Mouse (Mus musculus) megakaryocyte, embryonic 14.5 days (primary cell): ENCODE data around the gene Nr3c2. TPM values are rescaled to one million over a fixed set of nuclear protein-coding genes. Genes with fewer than 3 reads are reported as not detected.

Experiments used
- H3K27me3 ChIP-seq: replicated peaks from 2 replicates; pipeline ENCODE3; 2012; ENCODE audit warnings: inconsistent platforms
- H3K36me3 ChIP-seq: replicated peaks from 2 replicates; pipeline ENCODE3; 2012; ENCODE audit warnings: low read length, inconsistent platforms, mixed read lengths
- H3K4me1 ChIP-seq: 2 replicates; pipeline ENCODE4 v1.6.1; 2012; ENCODE audit warnings: inconsistent platforms
- H3K4me3 ChIP-seq: replicated peaks from 2 replicates; pipeline ENCODE3; 2012; ENCODE audit warnings: moderate library complexity, mild to moderate bottlenecking, inconsistent platforms
- H3K9me3 ChIP-seq: 2 replicates; pipeline ENCODE4 v1.6.1; 2012; ENCODE audit warnings: inconsistent platforms
- FLI1 ChIP-seq: IDR thresholded peaks from 2 replicates; pipeline ENCODE4 v1.6.1; 2012; ENCODE audit warnings: low read length, inconsistent platforms, mixed read lengths
- GATA1 ChIP-seq: IDR thresholded peaks from 3 replicates; pipeline ENCODE4 v1.6.1; 2012; ENCODE audit warnings: mixed read lengths, low read length, inconsistent platforms, borderline replicate concordance
- polyA plus RNA-seq: library from polyadenylated mRNA; stranded (reverse); fragments of >175 nt; gene quantifications from 2 replicates; pipeline ENCODE4 v1.2.3, GENCODE M21; 2012; ENCODE audit warnings: low replicate concordance; ENCODE audit not compliant: insufficient read depth

The Nr3c2 gene
- polyA plus RNA-seq, 1 experiment, result not detected

GRCm38 (mm10) chr8:77051399-77052275 is 152.4 kb downstream of the Nr3c2 start:
- Histone ChIP-seq H3K9me3 (peaks cover 19% of the 10 kb centered on the region; the same call in 1 of the 2 replicates), H3K36me3 (no peaks in the 10 kb centered on the region), H3K4me1 (no peaks in the 10 kb centered on the region), H3K4me3 (no peak overlapping the region), H3K27me3 (no peaks in the 10 kb centered on the region)
- TF ChIP-seq GATA1 (no peak), FLI1 (no peak)

GRCm38 (mm10) chr8:77055492-77056021 is 156.3 kb downstream of the Nr3c2 start:
- H3K4me3 ChIP-seq, result no peak overlapping the region
- H3K9me3 ChIP-seq, result peaks cover 19% of the 10 kb centered on the region; the same call in 1 of the 2 replicates
- H3K36me3 ChIP-seq, result no peaks in the 10 kb centered on the region
- H3K27me3 ChIP-seq, result no peaks in the 10 kb centered on the region
- H3K4me1 ChIP-seq, result no peaks in the 10 kb centered on the region
- no peak for TF ChIP-seq GATA1
- TF ChIP-seq FLI1, result no peak

GRCm38 (mm10) chr8:77056853-77057252 is 157.6 kb downstream of the Nr3c2 start:
- TF ChIP-seq GATA1, result no peak
- no peak for TF ChIP-seq FLI1
- Histone ChIP-seq H3K36me3 (no peaks in the 10 kb centered on the region), H3K27me3 (no peaks in the 10 kb centered on the region), H3K9me3 (0 out of 2 replicates have a peak, but pooled peaks cover 12% of the 10 kb centered on the region), H3K4me3 (no peak overlapping the region), H3K4me1 (no peaks in the 10 kb centered on the region)

- H3K4me3 ChIP-seq, result no peak overlapping the region
- no peak for TF ChIP-seq FLI1
- no peak for TF ChIP-seq GATA1
- H3K4me1 ChIP-seq, result no peaks in the 10 kb centered on the region
- H3K27me3 ChIP-seq, result no peaks in the 10 kb centered on the region
- H3K36me3 ChIP-seq, result no peaks in the 10 kb centered on the region
- peaks cover 11% of the 10 kb centered on the region; the same call in 1 of the 2 replicates for H3K9me3 ChIP-seq
These were observed 183.4 kb downstream of the Nr3c2 start for GRCm38 (mm10) chr8:77082687-77083086.

GRCm38 (mm10) chr8:77086036-77086435 is 186.8 kb downstream of the Nr3c2 start:
- no peak for TF ChIP-seq FLI1
- no peak for TF ChIP-seq GATA1
- Histone ChIP-seq H3K9me3 (0 out of 2 replicates have a peak, but pooled peaks cover 11% of the 10 kb centered on the region), H3K36me3 (no peaks in the 10 kb centered on the region), H3K4me1 (no peaks in the 10 kb centered on the region), H3K4me3 (no peak overlapping the region), H3K27me3 (no peaks in the 10 kb centered on the region)

- no peaks in the 10 kb centered on the region for H3K36me3 ChIP-seq
- no peak overlapping the region for H3K4me3 ChIP-seq
- no peaks in the 10 kb centered on the region for H3K9me3 ChIP-seq
- no peaks in the 10 kb centered on the region for H3K27me3 ChIP-seq
- H3K4me1 ChIP-seq, result no peaks in the 10 kb centered on the region
- TF ChIP-seq FLI1 (no peak), GATA1 (no peak)
These were observed 197.5 kb downstream of the Nr3c2 start for GRCm38 (mm10) chr8:77096721-77097120.

- H3K27me3 ChIP-seq, result no peaks in the 10 kb centered on the region
- TF ChIP-seq GATA1, result no peak
- H3K9me3 ChIP-seq, result no peaks in the 10 kb centered on the region
- H3K4me3 ChIP-seq, result no peak overlapping the region
- no peaks in the 10 kb centered on the region for H3K36me3 ChIP-seq
- no peaks in the 10 kb centered on the region for H3K4me1 ChIP-seq
These were observed 198.9 kb downstream of the Nr3c2 start for GRCm38 (mm10) chr8:77098101-77098500.

GRCm38 (mm10) chr8:77100370-77100769 is 201.1 kb downstream of the Nr3c2 start:
- no peak for TF ChIP-seq GATA1
- no peak for TF ChIP-seq FLI1
- H3K27me3 ChIP-seq, result no peaks in the 10 kb centered on the region

GRCm38 (mm10) chr8:77102879-77103278 is 203.6 kb downstream of the Nr3c2 start:
- Histone ChIP-seq H3K4me1 (no peaks in the 10 kb centered on the region), H3K27me3 (no peaks in the 10 kb centered on the region), H3K4me3 (no peak overlapping the region), H3K36me3 (no peaks in the 10 kb centered on the region), H3K9me3 (no peaks in the 10 kb centered on the region)
- TF ChIP-seq FLI1 (no peak), GATA1 (no peak)

More at GRCm38 (mm10) chr8:77100370-77100769, 201.1 kb downstream of the Nr3c2 start:
- no peaks in the 10 kb centered on the region for H3K36me3 ChIP-seq
- H3K9me3 ChIP-seq, result no peaks in the 10 kb centered on the region
- no peak overlapping the region for H3K4me3 ChIP-seq
- no peaks in the 10 kb centered on the region for H3K4me1 ChIP-seq

- no peaks in the 10 kb centered on the region for H3K27me3 ChIP-seq
- no peak overlapping the region for H3K4me3 ChIP-seq
These were observed 213.5 kb downstream of the Nr3c2 start for GRCm38 (mm10) chr8:77112719-77113118.

More at GRCm38 (mm10) chr8:77112719-77113118, 213.5 kb downstream of the Nr3c2 start:
- Histone ChIP-seq H3K36me3 (no peaks in the 10 kb centered on the region), H3K9me3 (peaks cover 5% of the 10 kb centered on the region; the same call in 1 of the 2 replicates), H3K4me1 (no peaks in the 10 kb centered on the region)
- TF ChIP-seq GATA1 (no peak), FLI1 (no peak)
